Mouse (Mus musculus) embryo, embryonic 10 days (tissue): ENCODE measurements around the gene Klk1b4.

Experiments used
- DNase-seq: peaks from one replicate; pipeline ENCODE4 v3.0.0-alpha.2; 2015; ENCODE audit warnings: low spot score

Gene Klk1b4

GRCm38 (mm10) chr7:44253023-44253616, 45.9 kb downstream of the Klk1b4 start:
- peak; percentile 5 for DNase-seq

- DNase-seq: no peak
These were observed 47.7 kb downstream of the Klk1b4 start for GRCm38 (mm10) chr7:44254930-44255329.

- no peak for DNase-seq
These were observed 50.0 kb downstream of the Klk1b4 start, which contains the start of gene Acp4 for GRCm38 (mm10) chr7:44257278-44257677. TSS of gene Acp4 (minus strand) at chr7:44257378.

GRCm38 (mm10) chr7:44260410-44260809, 53.2 kb downstream of the Klk1b4 start:
- DNase-seq: no peak

- no peak for DNase-seq
These were observed 53.9 kb downstream of the Klk1b4 start, which contains the start of gene Gm15517 for GRCm38 (mm10) chr7:44261147-44261546. TSS of gene Gm15517 (plus strand) at chr7:44261447.
